Mouse (Mus musculus) intestine, embryonic 16.5 days (tissue): Measurements from ENCODE around the gene Fgf6. TPM values are rescaled to one million over a fixed set of nuclear protein-coding genes. Genes with fewer than 3 reads are reported as not detected.

Experiments
- ATAC-seq: fragments of 200-750 bp; cut with Nextera tagmentation; 2 replicates; pipeline ENCODE4 v1.8.0; 2017; ENCODE audit warnings: moderate TSS enrichment, moderate library complexity
- H3K27ac ChIP-seq: fragments of 300-500 bp; sonication (generic); 2 replicates; pipeline ENCODE4 v1.5.1; 2014; ENCODE audit warnings: mild to moderate bottlenecking, low read length
- H3K27me3 ChIP-seq: fragments of 300-500 bp; sonication (generic); replicated peaks from 2 replicates; pipeline ENCODE4 v1.6.1; 2014; ENCODE audit warnings: low read length, control low read depth, mixed read lengths; ENCODE audit not compliant: control insufficient read depth, insufficient read depth
- H3K36me3 ChIP-seq: fragments of 300-500 bp; sonication (generic); 2 replicates; pipeline ENCODE4 v1.6.1; 2014; ENCODE audit warnings: low read length, control low read depth; ENCODE audit not compliant: control insufficient read depth, insufficient read depth
- H3K4me1 ChIP-seq: fragments of 300-500 bp; sonication (generic); 2 replicates; pipeline ENCODE4 v1.6.1; 2014; ENCODE audit warnings: low read length, control low read depth, mixed read lengths; ENCODE audit not compliant: control insufficient read depth, insufficient read depth
- H3K4me2 ChIP-seq: fragments of 300-500 bp; sonication (generic); 2 replicates; pipeline ENCODE4 v1.6.1; 2014; ENCODE audit warnings: low read depth, low read length, control low read depth
- H3K4me3 ChIP-seq: fragments of 300-500 bp; sonication (generic); 2 replicates; pipeline ENCODE4 v1.5.1; 2014; ENCODE audit warnings: mild to moderate bottlenecking, low read length
- H3K9ac ChIP-seq: fragments of 300-500 bp; sonication (generic); 2 replicates; pipeline ENCODE4 v1.6.1; 2014; ENCODE audit warnings: low read depth, low read length
- H3K9me3 ChIP-seq: fragments of 300-500 bp; sonication (generic); 2 replicates; pipeline ENCODE4 v1.6.1; 2016; ENCODE audit warnings: low read length, control low read depth; ENCODE audit not compliant: control insufficient read depth
- WGBS: fragments of 180-500 bp; shearing (Covaris S2); extraction: QIAGEN DNeasy Blood & Tissue Kit; methylation state at CpG from one replicate; pipeline ENCODE4 v1.1.7; 2014; 5-methylcytosine and 5-hydroxymethylcytosine counted together
- polyA plus RNA-seq: library from polyadenylated mRNA; unstranded; fragments of >200 nt; fragmentation: Nextera tagmentation; extraction: Ambion mirVana; gene quantifications from 2 replicates; pipeline ENCODE4 v1.2.1, GENCODE M21; 2015

The Fgf6 gene
- polyA plus RNA-seq, 1 experiment from 2014 or later, result not detected

DNA sequence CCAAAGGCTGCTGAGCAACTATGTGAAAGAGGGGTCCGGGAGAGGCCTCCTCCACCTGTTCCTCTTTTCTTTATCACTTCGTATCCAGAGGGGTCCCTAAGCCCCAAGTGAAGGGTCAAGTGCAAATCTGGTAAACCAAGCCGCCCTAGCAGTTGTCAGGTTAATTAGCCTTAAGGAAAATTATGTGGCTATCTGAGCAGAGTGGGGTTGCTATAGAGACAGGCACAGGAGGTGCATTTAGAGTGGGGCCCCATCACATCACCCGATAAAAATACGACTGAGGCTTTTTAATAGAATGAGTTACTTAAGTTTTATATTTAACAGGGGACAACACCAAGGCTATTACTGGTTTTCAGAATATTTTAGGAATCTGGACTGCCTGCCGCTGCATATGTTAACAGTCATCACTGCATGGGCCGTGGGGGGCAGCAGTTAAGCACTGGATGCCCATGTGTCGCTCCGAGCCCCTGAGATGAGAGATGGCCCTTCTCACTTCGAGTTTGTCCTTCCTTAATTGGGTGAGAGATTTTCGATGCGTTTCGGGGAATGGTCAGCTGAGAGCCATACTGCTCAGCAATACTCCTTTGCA is 3.3 kb upstream of the Fgf6 start:
- Histone ChIP-seq H3K36me3 (no peaks in the 10 kb centered on the region), H3K4me3 (no peak overlapping the region), H3K9me3 (no peaks in the 10 kb centered on the region), H3K9ac (no peak overlapping the region), H3K27me3 (no peaks in the 10 kb centered on the region), H3K4me2 (no peak overlapping the region), H3K27ac (no peak overlapping the region), H3K4me1 (no peaks in the 10 kb centered on the region)
- WGBS, result 78% methylated on average over 13 of the region's 13 CpGs
- no peak for ATAC-seq

DNA sequence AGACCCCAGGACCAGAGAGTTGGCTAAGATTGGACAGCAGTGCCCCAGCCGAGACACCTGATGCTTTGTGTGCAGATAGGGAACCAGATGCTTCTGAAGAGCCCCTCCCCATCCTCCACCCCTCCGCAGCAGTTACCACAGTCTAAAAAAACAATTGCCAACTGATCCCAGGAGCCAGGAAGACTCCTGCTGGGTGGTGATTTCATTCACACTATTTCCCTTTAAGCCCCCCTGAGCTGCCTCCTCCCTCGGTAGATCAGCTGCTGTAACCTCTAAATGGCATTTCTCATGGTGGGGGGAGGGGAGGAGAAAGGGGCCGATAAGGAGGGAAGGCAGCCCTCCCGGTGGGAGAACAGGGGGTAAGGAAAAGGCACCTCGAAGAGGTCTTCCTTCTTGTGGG is 3.9 kb downstream of the Fgf6 start:
- Histone ChIP-seq H3K27ac (no peak overlapping the region), H3K27me3 (peaks cover 17% of the 10 kb centered on the region), H3K4me3 (no peak overlapping the region), H3K4me1 (no peaks in the 10 kb centered on the region), H3K4me2 (no peak overlapping the region), H3K9ac (no peak overlapping the region), H3K36me3 (no peaks in the 10 kb centered on the region), H3K9me3 (no peaks in the 10 kb centered on the region)
- ATAC-seq, result no peak
- 4% methylated on average over 6 of the region's 6 CpGs for WGBS

DNA sequence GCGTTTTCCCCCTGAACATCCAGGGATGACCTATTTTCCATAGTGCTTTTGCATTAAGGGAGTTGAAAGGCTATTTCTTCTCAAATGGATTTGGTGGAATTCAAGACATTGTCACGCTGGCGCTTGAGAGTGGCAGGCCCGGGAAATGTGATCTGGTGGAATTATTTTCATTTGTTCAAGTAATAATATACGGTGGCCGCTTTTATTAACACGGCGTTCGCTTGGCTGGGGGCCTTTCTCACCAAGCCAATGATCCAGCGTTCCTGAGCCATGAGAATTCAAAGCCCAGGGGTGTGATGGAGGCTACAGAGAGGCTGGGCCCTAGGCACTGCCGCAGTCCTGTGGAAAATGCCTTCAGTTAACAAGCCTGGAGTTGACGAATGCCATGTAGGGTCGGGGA is 5.0 kb downstream of the Fgf6 start:
- H3K27ac ChIP-seq, result no peak overlapping the region
- WGBS, result 14% methylated on average over 13 of the region's 13 CpGs

DNA sequence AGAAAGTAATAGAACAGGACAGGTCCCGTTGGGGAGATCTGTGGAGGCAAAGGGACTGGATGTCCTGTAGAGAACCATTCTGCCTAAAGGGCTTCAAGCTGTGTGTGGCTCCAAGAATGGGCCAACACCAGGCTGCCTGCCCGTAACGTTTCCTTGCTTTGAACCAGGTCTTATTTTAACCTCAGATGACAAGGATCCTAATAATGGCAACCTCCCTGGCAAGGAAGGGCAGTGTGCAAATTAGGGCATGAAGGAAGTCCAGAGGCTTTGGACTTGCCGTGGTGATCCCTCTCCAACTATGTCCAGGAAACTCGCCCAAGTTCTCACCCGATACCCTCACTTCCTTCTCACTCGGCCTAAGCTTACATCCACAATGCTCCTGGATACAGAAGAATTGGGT is 9.4 kb downstream of the Fgf6 start:
- Histone ChIP-seq H3K4me1 (no peaks in the 10 kb centered on the region), H3K4me3 (no peak overlapping the region), H3K36me3 (no peaks in the 10 kb centered on the region), H3K9me3 (no peaks in the 10 kb centered on the region), H3K27me3 (peaks cover 10% of the 10 kb centered on the region), H3K4me2 (no peak overlapping the region), H3K27ac (no peak overlapping the region), H3K9ac (no peak overlapping the region)
- ATAC-seq, result no peak
- WGBS, result 78% methylated on average over 7 of the region's 7 CpGs

More for the DNA sequence above, 5.0 kb downstream of the Fgf6 start:
- no peaks in the 10 kb centered on the region for H3K9me3 ChIP-seq
- H3K27me3 ChIP-seq, result peaks cover 17% of the 10 kb centered on the region
- no peak overlapping the region for H3K9ac ChIP-seq
- ATAC-seq, result no peak
- H3K4me2 ChIP-seq, result no peak overlapping the region
- no peak overlapping the region for H3K4me3 ChIP-seq
- no peaks in the 10 kb centered on the region for H3K36me3 ChIP-seq
- no peaks in the 10 kb centered on the region for H3K4me1 ChIP-seq

DNA sequence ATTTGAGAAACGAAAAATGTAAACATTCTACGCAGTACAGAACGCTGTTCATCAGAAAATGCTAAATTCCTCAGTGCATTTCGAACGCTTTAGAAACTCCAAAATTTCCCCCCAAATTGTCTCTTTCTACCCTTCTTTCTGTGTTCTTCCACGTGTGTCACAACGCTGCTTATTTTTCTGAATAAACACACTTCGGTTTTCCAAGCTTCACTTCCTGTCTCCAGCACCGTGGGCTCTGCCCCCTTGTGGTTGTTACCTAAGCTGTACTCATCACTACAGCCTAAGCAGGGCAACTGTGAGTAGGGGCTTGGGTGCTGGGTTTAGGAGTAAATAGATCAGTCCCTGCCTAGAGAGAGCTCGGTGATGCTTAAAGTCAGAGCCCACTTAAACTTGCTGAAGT is 19.4 kb downstream of the Fgf6 start:
- Histone ChIP-seq H3K9me3 (no peaks in the 10 kb centered on the region), H3K4me3 (peak overlapping the region; percentile 32), H3K27ac (no peak overlapping the region), H3K4me1 (no peaks in the 10 kb centered on the region), H3K4me2 (peak overlapping the region; percentile 48), H3K36me3 (no peaks in the 10 kb centered on the region), H3K27me3 (no peaks in the 10 kb centered on the region), H3K9ac (0 out of 2 replicates have a peak overlapping the region, but pooled peaks have one; percentile 47)
- ATAC-seq, result peak; percentile 75
- whole genome bisulfite sequencing, result 24% methylated on average over 10 of the region's 10 CpGs

DNA sequence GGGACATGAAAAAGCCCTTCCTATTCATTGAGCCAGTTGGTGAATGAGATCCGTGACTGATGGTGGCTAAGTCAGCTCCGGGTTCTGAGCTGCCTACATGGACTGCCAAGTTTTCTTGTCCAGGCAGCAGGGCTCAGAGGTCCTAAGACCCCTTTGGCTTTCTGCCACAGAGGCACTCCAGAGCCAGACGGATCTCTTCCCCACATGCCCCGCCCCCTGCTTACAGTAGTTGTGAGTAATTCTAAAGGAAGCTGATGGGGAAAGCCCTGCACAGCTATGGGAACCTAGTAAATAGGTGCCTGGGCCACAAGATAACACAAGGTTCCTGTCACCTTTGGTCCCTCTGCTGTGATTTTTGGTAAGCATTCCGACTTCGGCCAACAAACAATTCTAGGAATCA is 29.5 kb downstream of the Fgf6 start:
- WGBS, result 45% methylated on average over 6 of the region's 6 CpGs
- Histone ChIP-seq H3K4me3 (no peak overlapping the region), H3K4me1 (peaks cover 4% of the 10 kb centered on the region; the same call in 1 of the 2 replicates), H3K27me3 (no peaks in the 10 kb centered on the region), H3K36me3 (no peaks in the 10 kb centered on the region), H3K9me3 (no peaks in the 10 kb centered on the region), H3K27ac (no peak overlapping the region), H3K4me2 (no peak overlapping the region), H3K9ac (no peak overlapping the region)
- ATAC-seq, result no peak

DNA sequence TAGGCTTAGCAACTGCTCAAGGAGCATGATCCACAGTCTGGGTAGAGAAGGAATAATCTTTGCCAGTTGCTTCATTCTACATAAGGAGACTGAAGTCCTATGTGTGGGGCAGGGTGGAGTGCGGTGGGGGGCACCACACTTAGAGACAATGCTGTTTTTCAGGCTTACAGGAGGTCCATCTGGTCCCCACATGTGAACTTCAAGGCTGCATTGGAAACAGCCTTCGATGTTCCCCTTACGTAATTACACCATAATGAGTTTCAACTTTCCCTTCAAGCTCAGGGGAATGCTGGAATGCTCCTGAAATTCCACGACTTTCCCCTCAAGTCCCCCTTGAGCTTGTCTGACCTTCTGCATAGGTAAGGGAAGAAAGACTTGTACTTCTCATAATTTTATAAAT is 35.5 kb downstream of the Fgf6 start:
- H3K36me3 ChIP-seq, result no peaks in the 10 kb centered on the region
- H3K9me3 ChIP-seq, result no peaks in the 10 kb centered on the region
- H3K4me3 ChIP-seq, result no peak overlapping the region
- H3K9ac ChIP-seq, result no peak overlapping the region
- no peak overlapping the region for H3K27ac ChIP-seq
- no peaks in the 10 kb centered on the region for H3K27me3 ChIP-seq
- no peak for ATAC-seq
- H3K4me1 ChIP-seq, result no peaks in the 10 kb centered on the region
- no peak overlapping the region for H3K4me2 ChIP-seq
- 73% methylated on average over 4 of the region's 4 CpGs for WGBS

DNA sequence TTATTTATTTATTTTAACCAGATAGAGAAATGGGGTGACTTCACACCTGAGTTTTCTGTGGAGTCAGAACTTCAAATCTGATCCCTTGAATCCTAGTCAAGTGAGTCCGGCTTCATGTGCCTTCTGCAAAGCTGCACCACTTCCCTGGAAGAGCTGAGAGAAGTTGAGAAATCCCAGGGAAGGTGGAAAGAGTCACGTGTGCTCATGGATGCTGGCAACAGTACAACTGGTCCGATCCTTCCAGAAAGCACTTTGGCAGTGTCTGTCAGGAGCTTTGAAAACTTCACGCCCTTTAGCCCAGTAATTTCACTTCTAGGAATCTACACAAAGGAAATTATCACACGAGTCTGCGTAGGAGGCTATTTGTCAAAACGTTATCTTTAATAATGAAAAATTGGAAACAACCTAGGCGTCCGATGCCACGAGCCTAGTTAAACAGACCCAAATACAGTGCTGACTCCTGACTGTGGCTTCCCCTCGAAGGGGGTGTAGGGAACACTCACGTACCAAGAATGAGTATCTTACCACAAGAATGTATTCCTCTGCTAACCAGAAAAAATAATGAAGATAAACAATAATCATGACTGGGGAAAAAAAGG is 41.7 kb downstream of the Fgf6 start:
- H3K27ac ChIP-seq, result no peak overlapping the region
- no peak overlapping the region for H3K9ac ChIP-seq
- ATAC-seq, result no peak
- no peaks in the 10 kb centered on the region for H3K36me3 ChIP-seq
- H3K9me3 ChIP-seq, result no peaks in the 10 kb centered on the region
- no peaks in the 10 kb centered on the region for H3K27me3 ChIP-seq
- WGBS, result 55% methylated on average over 12 of the region's 12 CpGs
- H3K4me1 ChIP-seq, result no peaks in the 10 kb centered on the region
- no peak overlapping the region for H3K4me3 ChIP-seq
- no peak overlapping the region for H3K4me2 ChIP-seq

DNA sequence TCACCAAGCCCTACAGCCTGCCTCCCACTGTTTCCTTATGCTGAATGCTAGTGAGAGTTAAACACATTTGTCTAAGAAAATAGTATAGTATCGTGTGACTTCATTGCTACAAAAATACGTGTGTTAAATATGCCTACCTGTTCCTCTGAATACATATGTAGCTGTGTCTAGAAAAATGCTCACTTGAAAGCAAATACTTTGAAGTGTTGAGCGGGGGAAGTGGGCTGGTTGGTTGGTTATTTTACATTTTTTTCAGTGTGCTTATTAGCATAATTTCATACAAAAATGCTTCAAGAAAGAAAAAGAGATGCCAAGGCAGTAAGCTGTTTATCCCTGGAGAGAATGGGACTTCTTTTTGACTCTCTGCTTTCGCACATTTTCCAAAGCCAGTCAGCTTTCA is 44.6 kb downstream of the Fgf6 start:
- no peaks in the 10 kb centered on the region for H3K36me3 ChIP-seq
- no peaks in the 10 kb centered on the region for H3K9me3 ChIP-seq
- H3K9ac ChIP-seq, result no peak overlapping the region
- WGBS, result 84% methylated on average over 4 of the region's 4 CpGs
- ATAC-seq, result no peak
- no peaks in the 10 kb centered on the region for H3K4me1 ChIP-seq
- H3K27me3 ChIP-seq, result peaks cover 3% of the 10 kb centered on the region; the same call in 1 of the 2 replicates
- H3K27ac ChIP-seq, result no peak overlapping the region
- no peak overlapping the region for H3K4me3 ChIP-seq
- H3K4me2 ChIP-seq, result no peak overlapping the region

DNA sequence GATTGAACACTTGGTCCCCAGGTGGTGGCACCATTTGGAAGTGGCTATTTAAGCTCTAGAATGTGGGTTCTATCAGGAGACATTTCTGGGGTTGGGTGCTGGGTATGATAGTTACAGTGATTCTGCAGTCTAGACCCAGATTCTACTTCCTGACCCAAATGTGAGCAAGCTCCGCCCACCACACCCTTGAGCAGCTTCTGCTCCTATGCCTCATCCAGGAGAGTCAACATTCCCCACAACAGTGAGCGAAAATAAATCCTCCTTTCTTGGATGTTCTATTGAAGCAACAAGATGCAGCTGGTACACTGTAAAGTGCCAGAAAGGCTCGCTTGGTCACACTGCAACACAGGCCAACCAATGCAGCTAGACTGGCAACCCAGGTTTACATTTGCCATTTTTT is 48.5 kb downstream of the Fgf6 start:
- H3K4me3 ChIP-seq, result no peak overlapping the region
- no peak overlapping the region for H3K4me2 ChIP-seq
- no peak overlapping the region for H3K27ac ChIP-seq
- no peaks in the 10 kb centered on the region for H3K4me1 ChIP-seq
- H3K27me3 ChIP-seq, result peaks cover 4% of the 10 kb centered on the region; the same call in 1 of the 2 replicates
- H3K9me3 ChIP-seq, result no peaks in the 10 kb centered on the region
- WGBS, result 82% methylated on average over 3 of the region's 3 CpGs
- no peak for ATAC-seq
- H3K36me3 ChIP-seq, result no peaks in the 10 kb centered on the region
- H3K9ac ChIP-seq, result no peak overlapping the region
